In genomic region chr10:3509663-3510277, GRCm38 (mm10) we compare ENCODE assay signal across 17 mouse cellular contexts. TPM values are rescaled to one million over a fixed set of nuclear protein-coding genes. Genes with fewer than 3 reads are reported as not detected.
DNase-seq lines count a peak whose midpoint lies in the region; ATAC-seq and TF ChIP-seq lines count a peak whose summit lies in the region.
"Had no signal": no experiment of that assay in that cellular context is flagged by ENCODE, and none has a peak within 500 bp of the region (broad histone marks: within the 10 kb centered on the region; RNA-seq: fewer than 3 reads in every experiment).

No protein-coding gene starts in this region.

- H3K9ac ChIP-seq in heart, embryonic 12.5 days: no peak overlapping the region
- H3K9ac ChIP-seq in lung, postnatal 0 days (replicated peaks; ENCODE audit: low read depth): no peak overlapping the region
- no peak overlapping the region for H3K9ac ChIP-seq in hindbrain, embryonic 13.5 days
- H3K9ac ChIP-seq in midbrain, embryonic 15.5 days: no peak overlapping the region
- H3K9ac ChIP-seq: embryonic facial prominence, embryonic 13.5 days; forebrain, postnatal 0 days; liver, postnatal 0 days; neural tube, embryonic 15.5 days had no signal

- WGBS in heart, embryonic 12.5 days: 49% methylated on average over 7 of the region's 7 CpGs
- WGBS in lung, postnatal 0 days: 56% methylated on average over 7 of the region's 7 CpGs
- WGBS in hindbrain, embryonic 13.5 days: 53% methylated on average over 7 of the region's 7 CpGs
- WGBS in midbrain, embryonic 15.5 days: 39% methylated on average over 7 of the region's 7 CpGs

- peaks cover 47% of the 10 kb centered on the region for H3K4me1 ChIP-seq in heart, embryonic 12.5 days (replicated peaks)
- H3K4me1 ChIP-seq in lung, postnatal 0 days (ENCODE audit: insufficient read depth, low read depth, low read length): no peaks in the 10 kb centered on the region; the same call in 1 of the 2 replicates
- peaks cover 27% of the 10 kb centered on the region for H3K4me1 ChIP-seq in hindbrain, embryonic 13.5 days (replicated peaks)
- peaks cover 27% of the 10 kb centered on the region for H3K4me1 ChIP-seq in midbrain, embryonic 15.5 days

- ATAC-seq in heart, embryonic 12.5 days (ENCODE audit: insufficient number of reproducible peaks, low FRiP score): no peak
- no peak for ATAC-seq in lung, postnatal 0 days
- ATAC-seq in hindbrain, embryonic 13.5 days (ENCODE audit: low FRiP score): peak; percentile 34
- ATAC-seq in midbrain, embryonic 15.5 days (replicated peaks): peak; percentile 67
- no peak for ATAC-seq in megakaryocyte-erythroid progenitor cell, adult 5-6 weeks (replicated peaks; ENCODE audit: low FRiP score, low TSS enrichment, poor library complexity, severe bottlenecking)
- ATAC-seq: forebrain, postnatal 0 days; liver, postnatal 0 days had no signal

- peak overlapping the region; percentile 56 for H3K27ac ChIP-seq in heart, embryonic 12.5 days (ENCODE audit: poor library complexity, severe bottlenecking)
- H3K27ac ChIP-seq in lung, postnatal 0 days (ENCODE audit: low read length): 0 out of 2 replicates have a peak overlapping the region, but pooled peaks have one; percentile 20
- H3K27ac ChIP-seq in hindbrain, embryonic 13.5 days: peak overlapping the region; percentile 23; the same call in 1 of the 2 replicates
- peak overlapping the region; percentile 17; the same call in 1 of the 2 replicates for H3K27ac ChIP-seq in midbrain, embryonic 15.5 days
- H3K27ac ChIP-seq: embryonic facial prominence, embryonic 13.5 days; layer of hippocampus, adult 2 months; left cerebral cortex, adult 2 months; neural tube, embryonic 15.5 days had no signal

- intact Hi-C loops in heart, postnatal 25 days (cut with DNase I): no loop called here

- no peak for DNase-seq in heart, postnatal 25 days (ENCODE audit: low spot score)
- DNase-seq in lung, postnatal 0 days (ENCODE audit: low spot score): no peak
- no peak for DNase-seq in lung, adult 18-20 months
- DNase-seq: cerebellum, adult 11 months; forebrain, postnatal 0 days; gastrocnemius, postnatal 25 days; kidney, adult 9 months; liver, postnatal 0 days had no signal

- H3K4me3 ChIP-seq in heart, embryonic 12.5 days: no peak overlapping the region
- no peak overlapping the region for H3K4me3 ChIP-seq in lung, postnatal 0 days (ENCODE audit: low read depth, low read length)
- no peak overlapping the region for H3K4me3 ChIP-seq in hindbrain, embryonic 13.5 days
- H3K4me3 ChIP-seq in midbrain, embryonic 15.5 days: no peak overlapping the region
- H3K4me3 ChIP-seq: embryonic facial prominence, embryonic 13.5 days; layer of hippocampus, adult 2 months; left cerebral cortex, adult 2 months; neural tube, embryonic 15.5 days had no signal

- no peaks in the 10 kb centered on the region for H3K27me3 ChIP-seq in heart, embryonic 12.5 days (replicated peaks)
- no peaks in the 10 kb centered on the region for H3K27me3 ChIP-seq in lung, postnatal 0 days (replicated peaks; ENCODE audit: insufficient read depth, low read length)
- no peaks in the 10 kb centered on the region for H3K27me3 ChIP-seq in hindbrain, embryonic 13.5 days
- no peaks in the 10 kb centered on the region for H3K27me3 ChIP-seq in midbrain, embryonic 15.5 days (replicated peaks)
- H3K27me3 ChIP-seq: embryonic facial prominence, embryonic 13.5 days; neural tube, embryonic 15.5 days had no signal

- no peak overlapping the region for H3K4me2 ChIP-seq in heart, embryonic 12.5 days
- no peak overlapping the region for H3K4me2 ChIP-seq in lung, postnatal 0 days (replicated peaks; ENCODE audit: low read depth, low read length)
- H3K4me2 ChIP-seq in hindbrain, embryonic 13.5 days: no peak overlapping the region
- H3K4me2 ChIP-seq in midbrain, embryonic 15.5 days: no peak overlapping the region
- H3K4me2 ChIP-seq: embryonic facial prominence, embryonic 13.5 days; neural tube, embryonic 15.5 days had no signal

- no peaks in the 10 kb centered on the region for H3K36me3 ChIP-seq in heart, embryonic 12.5 days
- H3K36me3 ChIP-seq in lung, postnatal 0 days (ENCODE audit: insufficient read depth, low read length): no peaks in the 10 kb centered on the region
- no peaks in the 10 kb centered on the region for H3K36me3 ChIP-seq in hindbrain, embryonic 13.5 days
- no peaks in the 10 kb centered on the region for H3K36me3 ChIP-seq in midbrain, embryonic 15.5 days (replicated peaks)
- H3K36me3 ChIP-seq: embryonic facial prominence, embryonic 13.5 days; G1E; neural tube, embryonic 15.5 days had no signal

- TF ChIP-seq CTCF in lung, postnatal 0 days (IDR thresholded peaks at IDR 0.05): no peak

- no peak for TF ChIP-seq EP300 in lung, postnatal 0 days (IDR thresholded peaks at IDR 0.05)

- 0 out of 2 replicates have a peak, but pooled peaks cover 4% of the 10 kb centered on the region for H3K9me3 ChIP-seq in heart, embryonic 12.5 days (replicated peaks)
- H3K9me3 ChIP-seq in lung, postnatal 0 days (ENCODE audit: low read length): no peaks in the 10 kb centered on the region
- H3K9me3 ChIP-seq in hindbrain, embryonic 13.5 days: no peaks in the 10 kb centered on the region
- no peaks in the 10 kb centered on the region for H3K9me3 ChIP-seq in midbrain, embryonic 15.5 days
- H3K9me3 ChIP-seq: embryonic facial prominence, embryonic 13.5 days; G1E; neural tube, embryonic 15.5 days had no signal

RNA-seq across cellular contexts. Expression of gene Iyd, which starts 30.3 kb away (rescaled TPM):
- polyA plus RNA-seq in heart, embryonic 12.5 days (2016; fragmentation: Nextera tagmentation; extraction: Ambion mirVana): 0.42 and 0.49 TPM in 2 replicates
- under 1 TPM in 1 of 2 experiments, not detected in 1; 0.36 TPM for total RNA-seq in heart, postnatal 25 days (2021)
- polyA plus RNA-seq in lung, postnatal 0 days (2015; fragmentation: Nextera tagmentation; extraction: Ambion mirVana): 4.6 and 5.3 TPM in 2 replicates
- polyA plus RNA-seq in hindbrain, embryonic 13.5 days (2015; fragmentation: Nextera tagmentation; extraction: Ambion mirVana): 0.21 and 0.61 TPM in 2 replicates
- polyA plus RNA-seq in midbrain, embryonic 15.5 days (2015; fragmentation: Nextera tagmentation; extraction: Ambion mirVana): 0.28 and 0.45 TPM in 2 replicates
- total RNA-seq in megakaryocyte-erythroid progenitor cell, adult 5-6 weeks (2014; fragmentation: Nextera tagmentation): not detected in 2 replicates
- not detected in 2 replicates for total RNA-seq in megakaryocyte-erythroid progenitor cell, adult 5-6 weeks (2017)
- total RNA-seq: gastrocnemius, postnatal 25 days; left cerebral cortex, adult 2 months had no signal
- polyA plus RNA-seq: G1E had no signal

Comparison
In these comparisons a context has a peak if more than half of its experiments do, and no peak if none do; other contexts are left out.
1. ATAC-seq: peak in hindbrain, embryonic 13.5 days (single experiment) and midbrain, embryonic 15.5 days (single experiment); none in heart, embryonic 12.5 days (single experiment), lung, postnatal 0 days (single experiment) and megakaryocyte-erythroid progenitor cell, adult 5-6 weeks (single experiment).
2. Peak in every context shown above with its lines, with median percentiles within 50 percentile points of each other: H3K27ac ChIP-seq.